Mouse (Mus musculus): Measurements from ENCODE around the gene Lmf1.
A peak's percentile ranks its signal among the peaks of the same experiment; 100 is the strongest.

Gene Lmf1

DNA sequence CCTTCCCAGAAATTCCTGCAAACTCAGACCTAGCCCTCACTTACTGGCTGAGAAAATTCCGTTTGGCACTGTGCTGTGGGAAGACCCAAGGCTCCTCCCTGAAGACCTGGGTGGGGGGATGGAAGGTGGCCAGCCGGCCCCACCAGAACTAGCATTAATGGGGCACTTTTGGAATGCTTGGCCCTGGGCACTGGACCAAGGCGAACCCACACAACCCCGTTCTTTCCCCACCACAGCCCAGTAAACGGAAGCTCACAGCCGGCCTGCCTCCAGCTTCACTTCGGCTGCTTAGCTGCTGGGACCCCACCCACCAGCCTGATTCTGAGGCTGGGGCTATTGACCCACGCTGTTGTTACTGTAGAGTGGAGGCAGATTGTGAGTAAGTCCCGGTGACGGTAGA lies 10.7 kb upstream of the Lmf1 start:
- no peak for DNase-seq (ENCODE audit: low spot score)

DNA sequence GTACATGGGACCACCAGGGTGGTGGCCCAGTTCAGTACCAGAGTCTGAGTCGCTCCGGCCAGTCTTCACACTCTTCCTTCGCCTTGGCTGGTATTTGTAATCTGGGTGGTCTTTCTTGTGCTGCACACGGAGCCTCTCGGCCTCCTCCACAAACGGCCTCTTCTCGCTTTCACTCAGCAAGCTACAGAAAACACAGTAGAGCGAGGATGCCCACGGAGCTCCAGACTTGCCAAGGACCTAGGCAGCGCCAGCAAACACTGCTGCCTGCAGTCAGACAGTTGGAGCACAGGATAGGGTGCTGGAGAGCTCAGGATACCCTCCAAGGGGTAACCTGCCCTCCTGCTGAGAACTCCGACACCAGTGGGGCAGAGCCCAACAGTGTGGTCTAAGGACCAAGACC lies 10.0 kb upstream of the Lmf1 start:
- DNase-seq (ENCODE audit: low spot score): no peak

DNA sequence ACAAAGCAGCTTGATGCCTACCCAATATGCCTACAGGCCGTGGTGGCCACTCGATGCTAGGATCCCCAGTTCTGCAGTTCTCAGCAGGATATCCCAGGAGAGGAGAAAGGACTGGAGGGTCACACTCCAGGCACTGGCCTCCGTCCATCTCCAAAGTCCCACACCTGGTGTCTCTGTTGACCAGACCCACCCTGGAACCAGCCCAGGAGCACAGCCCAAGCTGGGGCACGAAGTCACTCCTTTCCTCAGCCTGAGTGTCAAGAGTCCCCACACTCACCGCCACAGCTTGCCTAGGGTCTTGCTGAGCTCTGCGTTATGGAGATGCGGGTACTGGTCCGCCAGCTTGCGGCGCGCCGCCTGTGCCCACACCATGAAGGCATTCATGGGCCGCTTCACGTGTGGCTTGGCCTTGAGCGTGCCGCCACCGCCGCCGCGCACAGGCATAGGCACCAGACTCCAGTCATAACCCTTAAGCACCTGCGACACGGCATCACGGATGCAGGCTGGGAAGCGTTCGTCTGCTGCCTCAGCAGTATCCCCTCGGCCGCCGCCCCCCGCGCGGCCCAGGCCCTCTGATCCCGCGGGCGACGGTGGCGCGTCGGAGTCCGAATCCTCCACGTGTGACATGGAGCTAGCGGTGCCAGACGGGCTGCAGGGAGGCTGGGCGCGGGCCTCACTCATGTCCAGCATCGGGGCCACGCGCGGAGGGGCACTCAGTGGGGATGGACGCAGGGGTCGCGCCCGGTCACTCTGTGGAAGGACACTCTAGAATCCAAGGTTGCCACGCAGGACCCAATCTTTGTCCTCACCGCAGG lies 8.8 kb upstream of the Lmf1 start:
- no peak for DNase-seq (ENCODE audit: low spot score)

GRCm38 (mm10) chr17:25570648-25571452 lies 8.0 kb upstream of the Lmf1 start, which contains the start of gene Sox8:
Sox8 (minus strand) TSS chr17:25570686.
- DNase-seq (ENCODE audit: low spot score): no peak

- DNase-seq (ENCODE audit: low spot score): no peak
Observed at GRCm38 (mm10) chr17:25571453-25571820, 7.4 kb upstream of the Lmf1 start.

GRCm38 (mm10) chr17:25575208-25575971 lies 3.5 kb upstream of the Lmf1 start:
- DNase-seq (ENCODE audit: low spot score): no peak

DNA sequence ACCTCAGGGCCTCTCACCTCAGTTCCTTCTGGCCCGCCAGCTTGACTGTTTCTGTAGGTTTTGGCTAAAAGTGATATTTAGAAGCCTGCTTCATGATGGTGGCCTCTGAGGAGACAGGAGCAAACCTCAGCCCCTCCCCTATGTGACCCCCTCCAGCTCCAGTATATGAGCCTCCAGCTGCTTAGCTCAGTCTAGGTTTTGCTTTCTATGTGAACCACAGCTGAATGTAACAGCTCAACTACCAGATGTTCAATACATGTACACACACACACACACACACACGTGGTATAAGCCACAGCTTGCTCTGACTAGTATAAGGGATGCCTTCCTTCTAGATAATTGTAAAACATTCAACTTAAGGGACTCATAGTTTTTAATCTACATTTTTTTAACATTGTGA lies 2.9 kb upstream of the Lmf1 start:
- DNase-seq (ENCODE audit: low spot score): no peak

GRCm38 (mm10) chr17:25577263-25577662 lies 1.6 kb upstream of the Lmf1 start:
- no peak for DNase-seq (ENCODE audit: low spot score)

- no peak for DNase-seq (ENCODE audit: low spot score)
Observed at GRCm38 (mm10) chr17:25577702-25578101, 1.2 kb upstream of the Lmf1 start.

DNA sequence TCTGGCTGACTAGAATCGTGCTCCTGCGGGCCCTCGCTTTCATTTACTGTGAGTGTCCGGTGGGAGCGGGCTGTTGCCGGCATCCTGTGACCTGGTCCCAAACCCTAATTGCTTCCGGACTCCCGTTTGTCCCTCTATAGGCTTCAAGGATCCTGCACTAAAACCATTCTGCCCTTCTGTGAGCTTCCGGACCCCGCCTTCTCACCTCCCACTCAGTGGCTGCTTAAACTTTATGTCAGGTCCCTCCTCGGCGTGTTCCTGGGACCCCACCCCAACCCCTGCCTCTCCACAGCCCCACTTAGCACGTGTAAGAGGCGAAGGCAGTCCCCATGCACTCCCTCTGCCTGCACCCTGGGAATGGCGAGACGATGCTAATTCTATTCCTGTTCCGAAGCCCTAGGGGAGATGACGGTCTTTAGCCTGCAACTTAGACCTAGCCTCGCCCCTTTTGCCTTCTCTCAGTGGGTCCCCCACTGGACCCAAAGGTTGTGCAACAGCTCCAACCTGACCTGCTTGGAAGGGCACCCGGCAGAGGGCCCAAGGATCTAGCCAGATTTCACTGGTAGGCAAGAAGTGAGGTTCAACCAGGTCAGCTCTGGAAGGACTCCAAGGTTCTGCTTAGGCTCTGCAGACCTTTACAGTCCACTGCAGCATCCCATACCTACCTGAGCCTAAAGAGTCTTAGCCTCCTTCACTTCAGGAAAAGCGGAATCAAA lies 605 bp downstream of the Lmf1 start:
- peak; percentile 30 for DNase-seq (ENCODE audit: low spot score)

- no peak for DNase-seq (ENCODE audit: low spot score)
Observed at GRCm38 (mm10) chr17:25582076-25582475, 3.2 kb downstream of the Lmf1 start.

DNA sequence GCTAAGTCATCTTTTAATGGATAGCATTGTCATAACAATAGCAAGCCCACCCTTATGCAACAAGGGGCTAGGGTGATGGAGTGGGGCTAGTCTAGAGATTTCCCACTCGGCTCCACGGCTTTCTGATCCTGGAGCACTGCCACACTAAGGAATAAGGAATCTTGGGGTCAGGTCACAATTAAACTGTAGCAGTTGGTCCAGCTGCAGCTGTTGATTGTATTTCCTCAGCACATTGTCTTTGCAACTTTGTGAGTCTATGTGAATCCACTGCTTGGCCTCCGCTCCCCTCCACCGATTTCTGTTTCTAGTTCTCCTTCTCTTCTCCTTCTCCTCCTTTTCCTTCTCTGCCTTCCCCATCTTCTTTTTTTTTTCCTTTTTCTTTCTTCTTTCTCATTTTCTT lies 4.2 kb downstream of the Lmf1 start:
- DNase-seq (ENCODE audit: low spot score): no peak

GRCm38 (mm10) chr17:25583858-25584257 lies 5.0 kb downstream of the Lmf1 start:
- no peak for DNase-seq (ENCODE audit: low spot score)

DNA sequence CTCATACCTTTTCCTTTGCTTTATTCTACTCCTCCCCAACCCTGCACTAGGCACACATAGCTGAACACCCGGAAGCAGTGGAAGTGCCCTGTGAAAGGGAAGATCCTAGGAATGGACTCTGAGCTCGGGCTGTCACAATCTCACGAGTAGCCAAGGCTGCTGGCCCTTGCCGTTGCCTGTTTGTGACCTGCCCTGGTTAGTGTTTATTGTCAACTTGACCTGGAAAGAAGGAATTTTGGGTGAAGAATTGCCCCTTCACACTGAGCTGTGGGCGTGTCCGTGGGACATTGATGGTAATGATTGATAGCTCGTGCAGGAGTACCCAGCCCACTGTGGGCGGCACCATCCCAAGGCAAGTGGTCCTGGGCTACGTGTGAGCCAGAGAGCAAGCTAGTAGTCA lies 5.8 kb downstream of the Lmf1 start:
- DNase-seq (ENCODE audit: low spot score): no peak

DNA sequence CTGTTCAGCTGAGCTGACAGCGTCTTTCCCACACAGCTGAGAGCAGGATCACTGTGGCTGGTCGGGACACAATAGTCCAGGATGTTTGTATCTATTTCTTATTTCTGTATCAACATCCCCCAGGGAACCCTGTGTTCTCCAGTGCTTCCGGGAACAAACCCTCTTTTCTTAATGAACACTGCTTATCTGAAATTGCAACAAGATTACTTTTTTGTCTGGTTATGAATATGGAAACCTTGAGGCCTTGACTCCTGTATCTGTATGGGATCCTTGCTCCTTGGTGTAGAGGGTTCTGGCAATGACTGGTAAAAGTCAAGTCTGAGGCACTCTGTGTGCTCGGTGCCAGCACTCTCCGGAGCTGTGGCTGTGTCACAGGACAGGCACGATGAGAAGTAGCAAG lies 11.2 kb downstream of the Lmf1 start:
- DNase-seq (ENCODE audit: low spot score): no peak

DNA sequence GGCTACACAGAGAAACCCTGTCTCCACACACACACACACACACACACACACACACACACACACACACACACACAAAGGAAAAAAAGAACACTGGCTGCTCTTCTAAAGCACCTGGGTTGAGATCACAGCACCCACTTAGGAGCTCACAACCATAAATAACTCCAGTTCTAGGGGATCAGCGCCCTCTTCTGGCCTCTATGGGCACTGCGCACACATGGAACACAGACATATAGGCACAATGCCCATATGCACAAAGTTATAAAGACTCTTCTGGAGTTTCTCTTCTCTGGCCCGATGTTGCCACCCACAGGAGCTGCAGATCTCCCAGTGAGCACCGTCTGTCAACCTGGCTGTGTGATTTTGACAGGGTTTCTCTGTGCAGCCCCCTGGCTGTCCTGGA lies 12.1 kb downstream of the Lmf1 start:
- no peak for DNase-seq (ENCODE audit: low spot score)

GRCm38 (mm10) chr17:25592336-25592735 lies 13.5 kb downstream of the Lmf1 start:
- DNase-seq (ENCODE audit: low spot score): no peak

- DNase-seq (ENCODE audit: low spot score): no peak
Observed at GRCm38 (mm10) chr17:25593411-25594261, 14.8 kb downstream of the Lmf1 start.

DNA sequence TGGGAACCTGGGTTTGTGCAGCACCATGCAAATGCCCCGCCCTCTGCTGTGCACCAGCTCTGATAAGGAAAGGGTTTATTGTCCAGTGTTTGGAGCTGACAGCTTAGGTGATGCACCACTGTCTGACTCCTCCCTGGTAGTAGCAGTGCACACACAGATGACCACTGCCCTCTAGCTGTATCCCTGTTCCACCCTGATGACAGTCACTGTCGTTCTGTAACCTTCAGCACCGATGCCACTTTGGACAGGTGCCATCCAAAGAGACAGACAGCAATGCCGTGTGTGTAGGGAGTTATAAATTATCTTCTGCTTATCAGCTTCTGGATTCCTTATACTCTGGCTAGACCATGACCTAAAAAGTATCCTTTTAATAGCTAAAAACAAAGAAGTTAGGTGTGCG lies 16.6 kb downstream of the Lmf1 start:
- peak; percentile 24 for DNase-seq (ENCODE audit: low spot score)

DNA sequence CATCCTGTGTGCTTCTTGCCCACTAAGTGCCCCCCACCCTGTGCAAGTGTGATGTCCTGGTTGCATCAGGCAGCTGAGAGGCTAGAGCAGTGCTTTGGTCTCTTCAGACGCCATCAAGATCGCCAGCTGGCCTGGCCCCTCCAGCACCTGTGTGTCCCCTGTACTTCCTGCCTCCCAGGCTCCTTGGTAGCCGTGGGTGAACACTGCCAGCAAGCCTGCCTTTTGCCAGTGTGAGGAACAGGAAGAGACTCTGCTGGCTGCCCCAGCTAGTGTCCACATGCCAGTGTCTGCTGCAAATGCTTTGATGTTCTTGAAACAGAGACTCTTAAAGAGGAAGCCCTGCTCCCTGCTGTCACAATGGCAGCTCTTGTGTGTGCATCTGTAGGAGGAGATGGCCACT lies 18.7 kb downstream of the Lmf1 start:
- no peak for DNase-seq (ENCODE audit: low spot score)

GRCm38 (mm10) chr17:25602366-25602765 lies 23.5 kb downstream of the Lmf1 start:
- no peak for DNase-seq (ENCODE audit: low spot score)
